Mouse (Mus musculus) ES-E14 (cell line): ENCODE results near the gene Phf24. TPM values are rescaled to one million over a fixed set of nuclear protein-coding genes. Genes with fewer than 3 reads are reported as not detected.
"Not testable (repeated sequence)": the region's sequence is repeated elsewhere in the genome, so short reads cannot be mapped to it uniquely, and the experiment has no call there.

ENCODE experiments used
- DNase-seq: peaks from one replicate; pipeline ENCODE4 v3.0.0-alpha.2; 2013; ENCODE audit warnings: low read depth, low spot score
- H3K27ac ChIP-seq: 2 replicates; pipeline ENCODE4 v1.5.1; 2012; ENCODE audit warnings: low read depth, mild to moderate bottlenecking, low read length, moderate library complexity, mixed read lengths; ENCODE audit not compliant: poor library complexity, insufficient read depth, severe bottlenecking
- H3K36me3 ChIP-seq: 2 replicates; pipeline ENCODE4 v1.6.1; 2012; ENCODE audit warnings: mild to moderate bottlenecking, low read length, moderate library complexity, mixed read lengths; ENCODE audit not compliant: control insufficient read depth, poor library complexity, insufficient read depth, severe bottlenecking
- H3K4me1 ChIP-seq, 2 experiments: fragments of 150-350 bp in 1 of 2; sonication (generic) in 1 of 2; 2 replicates each; pipeline ENCODE4 v1.6.1; 2012; ENCODE audit warnings: low read length in 2 of 2, mild to moderate bottlenecking in 1 of 2, mixed read lengths in 1 of 2; ENCODE audit not compliant: control insufficient read depth in 2 of 2, insufficient read depth in 2 of 2, poor library complexity in 1 of 2
- H3K4me3 ChIP-seq, 2 experiments: fragments of 150-350 bp in 1 of 2; sonication (generic) in 1 of 2; 2 replicates each; pipeline ENCODE4 v1.5.1; 2012; ENCODE audit warnings: low read length in 2 of 2, low read depth in 1 of 2, mild to moderate bottlenecking in 1 of 2, mixed read lengths in 1 of 2; ENCODE audit not compliant: insufficient read depth in 1 of 2, poor library complexity in 1 of 2, severe bottlenecking in 1 of 2
- H3K9ac ChIP-seq: 2 replicates; pipeline ENCODE4 v1.6.1; 2012; ENCODE audit warnings: low read depth, mild to moderate bottlenecking, low read length, mixed read lengths; ENCODE audit not compliant: poor library complexity, insufficient read depth, severe bottlenecking
- H3K9me3 ChIP-seq: fragments of 150-350 bp; sonication (generic); 2 replicates; pipeline ENCODE4 v1.6.1; 2012; ENCODE audit warnings: low read depth, mild to moderate bottlenecking, low read length; ENCODE audit not compliant: control insufficient read depth, insufficient read depth
- CHD2 ChIP-seq: IDR thresholded peaks from 2 replicates; pipeline ENCODE4 v1.6.1; 2014; ENCODE audit warnings: mild to moderate bottlenecking, low read depth, low read length, inconsistent platforms
- HCFC1 ChIP-seq: IDR thresholded peaks from 2 replicates; pipeline ENCODE4 v1.6.1; 2012; ENCODE audit warnings: low read length, inconsistent platforms, borderline replicate concordance; ENCODE audit not compliant: insufficient read depth
- MAFK ChIP-seq: IDR thresholded peaks from 2 replicates; pipeline ENCODE4 v1.6.1; 2014; ENCODE audit warnings: mild to moderate bottlenecking, low read depth, low read length, inconsistent platforms; ENCODE audit not compliant: insufficient read depth
- ZC3H11A ChIP-seq: IDR thresholded peaks from 2 replicates; pipeline ENCODE4 v1.6.1; 2012; ENCODE audit warnings: low read depth, mild to moderate bottlenecking, inconsistent platforms, low read length, borderline replicate concordance
- ZNF384 ChIP-seq: IDR thresholded peaks from 2 replicates; pipeline ENCODE4 v1.6.1; 2012; ENCODE audit warnings: low read depth, low read length, inconsistent platforms
- in situ Hi-C, 2 experiments: fragments of 600-800 bp; cut with MboI; formaldehyde crosslinking; loops; one replicate each; pipeline ENCODE4 v1.15.1; 2025; ENCODE audit warnings: low sequenced_read_pairs in 2 of 2, inconsistent platforms in 1 of 2; ENCODE audit not compliant: unreplicated experiment in 2 of 2
- total RNA-seq: library from RNA; depleted of rRNA; stranded (reverse); fragments of 300-350 nt; gene quantifications from 2 replicates; pipeline ENCODE4 v1.2.3, GENCODE M21; 2012; rRNA removed

Gene Phf24
- total RNA-seq, 1 experiment = 0.04 TPM

DNA sequence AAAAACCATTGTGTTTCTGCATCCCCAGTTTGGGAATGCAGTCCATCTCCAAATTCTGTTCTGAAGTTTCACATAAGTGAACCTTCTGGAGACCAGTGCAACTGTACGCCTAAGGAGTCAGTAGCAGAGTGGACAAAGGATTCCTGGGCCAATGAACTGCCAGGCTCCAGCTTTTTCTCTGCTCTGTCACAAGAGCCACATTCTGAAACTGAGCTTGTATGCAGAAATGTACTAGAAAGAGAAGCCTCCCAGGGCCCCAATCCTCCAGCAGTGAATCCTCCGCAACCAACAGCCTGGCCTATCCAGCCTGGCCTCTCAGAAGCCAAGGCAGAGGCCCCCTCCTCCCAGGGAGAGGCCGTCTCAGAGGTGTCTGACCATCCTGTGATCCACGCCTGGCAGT lies 56.5 kb downstream of the Phf24 start:
- TF ChIP-seq CHD2 (no peak), HCFC1 (no peak), ZC3H11A (no peak), ZNF384 (no peak), MAFK (no peak)
- in situ Hi-C loops = no loop called here
- Histone ChIP-seq H3K36me3 (no peaks in the 10 kb centered on the region), H3K4me1 (no peaks in the 10 kb centered on the region), H3K9ac (no peak overlapping the region), H3K4me3 (no peak overlapping the region), H3K9me3 (no peaks in the 10 kb centered on the region), H3K27ac (no peak overlapping the region)
- DNase-seq = no peak

DNA sequence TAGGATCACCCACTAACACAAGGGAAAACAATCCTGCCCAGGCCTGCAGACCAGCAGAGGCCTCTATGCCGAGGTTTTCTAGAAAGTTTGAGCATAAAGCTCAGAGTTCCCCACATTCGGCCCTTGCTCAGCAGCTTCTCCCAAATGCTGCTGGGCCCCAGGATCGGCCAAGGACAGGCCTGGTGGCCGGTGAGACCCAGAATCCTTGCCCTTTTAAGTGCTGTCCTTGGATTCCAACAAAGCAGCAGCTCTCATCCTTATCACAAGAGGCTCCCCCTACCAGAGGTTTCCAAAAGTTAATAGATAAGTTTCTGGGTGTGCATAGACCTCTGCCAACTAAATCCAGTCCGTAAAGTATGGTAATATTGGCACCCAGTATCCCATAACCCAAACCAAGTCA lies 57.4 kb downstream of the Phf24 start:
- H3K9ac ChIP-seq = no peak overlapping the region
- in situ Hi-C loops = no loop called here
- H3K4me1 ChIP-seq = no peaks in the 10 kb centered on the region
- H3K27ac ChIP-seq = no peak overlapping the region
- DNase-seq = no peak
- H3K9me3 ChIP-seq = no peaks in the 10 kb centered on the region
- no peaks in the 10 kb centered on the region for H3K36me3 ChIP-seq
- H3K4me3 ChIP-seq = no peak overlapping the region
- TF ChIP-seq CHD2 (no peak), ZNF384 (no peak), HCFC1 (no peak), MAFK (no peak), ZC3H11A (no peak)

DNA sequence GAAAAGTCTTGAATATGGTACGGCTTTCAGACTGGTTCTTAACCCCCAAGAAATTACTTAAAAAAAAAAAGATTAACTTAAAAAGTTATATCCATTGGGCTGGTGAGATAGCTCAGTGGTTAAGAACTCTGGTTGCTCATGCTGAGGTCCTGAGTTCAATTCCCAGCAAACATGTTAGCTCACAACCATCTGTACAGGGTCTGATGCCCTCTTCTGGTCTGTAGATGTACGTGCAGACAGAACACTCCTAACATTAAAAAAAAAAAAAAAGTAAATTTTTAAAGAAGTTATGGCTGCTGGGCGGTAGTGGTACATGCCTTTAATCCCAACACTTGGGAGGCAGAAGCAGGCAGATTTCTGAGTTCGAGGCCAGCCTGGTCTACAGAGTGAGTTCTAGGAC lies 61.6 kb downstream of the Phf24 start:
- no peaks in the 10 kb centered on the region for H3K9me3 ChIP-seq
- H3K4me1 ChIP-seq = no peaks in the 10 kb centered on the region
- in situ Hi-C loops = no loop called here
- no peak overlapping the region for H3K9ac ChIP-seq
- H3K4me3 ChIP-seq = no peak overlapping the region
- TF ChIP-seq ZNF384 (peak; percentile 93), HCFC1 (no peak)
- H3K27ac ChIP-seq = no peak overlapping the region
- peaks cover 9% of the 10 kb centered on the region for H3K36me3 ChIP-seq
- no peak for DNase-seq

DNA sequence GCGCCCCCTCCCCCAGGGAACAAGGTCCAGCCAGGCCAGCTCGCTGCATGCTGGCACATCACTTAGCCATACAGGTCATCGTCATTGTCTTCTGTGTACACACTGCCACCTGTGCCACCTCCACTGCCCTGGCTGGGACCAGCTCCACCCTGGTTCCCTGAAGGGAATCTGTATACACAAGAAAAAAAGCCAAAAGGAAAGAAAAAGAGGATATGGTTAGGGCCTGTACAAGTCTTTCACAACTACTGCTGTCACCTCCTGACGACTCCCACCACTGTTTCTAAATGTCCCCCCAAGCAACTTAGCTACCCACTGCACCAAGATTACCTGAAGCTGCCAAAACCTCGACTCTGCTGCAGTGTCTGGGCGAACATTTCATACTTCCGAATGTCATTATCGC lies 64.0 kb downstream of the Phf24 start:
- H3K27ac ChIP-seq, H3K4me3 ChIP-seq, H3K9me3 ChIP-seq, H3K9ac ChIP-seq, H3K4me1 ChIP-seq, in situ Hi-C loops, DNase-seq: not testable (repeated sequence)
- H3K36me3 ChIP-seq = peaks cover 22% of the 10 kb centered on the region

DNA sequence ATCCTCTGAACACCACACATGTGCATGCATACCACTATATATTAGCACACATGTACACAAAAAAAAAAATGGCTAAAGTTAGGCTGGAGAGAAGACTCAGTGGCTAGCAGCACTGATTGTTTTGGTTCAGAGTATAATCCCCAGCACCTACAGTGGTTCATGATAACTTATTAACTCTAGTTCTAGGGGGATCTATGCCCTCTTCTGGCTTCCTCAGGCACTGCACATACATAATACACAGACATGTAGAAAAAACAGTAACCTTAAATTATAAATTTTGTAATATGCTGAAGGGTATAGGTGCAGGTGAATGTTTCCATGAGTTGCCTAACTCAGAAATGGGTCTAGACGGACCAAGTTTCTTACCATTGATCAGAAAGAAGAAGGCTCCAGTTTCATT lies 71.8 kb downstream of the Phf24 start:
- Histone ChIP-seq H3K4me1 (no peaks in the 10 kb centered on the region), H3K27ac (no peak overlapping the region), H3K4me3 (no peak overlapping the region), H3K9ac (no peak overlapping the region), H3K36me3 (peaks cover 43% of the 10 kb centered on the region), H3K9me3 (no peaks in the 10 kb centered on the region)
- no peak for DNase-seq
- in situ Hi-C loops = no loop called here
- TF ChIP-seq HCFC1 (no peak), ZC3H11A (no peak), CHD2 (no peak), ZNF384 (no peak), MAFK (no peak)

Other genes with a start within 250 kb of the Phf24 start
- gene 4930578G10Rik, start 181.1 kb upstream of the Phf24 start, total RNA-seq = not detected in 2 replicates
- not detected in 2 replicates for gene Ccl19, start 160.1 kb upstream of the Phf24 start, total RNA-seq
- gene Ccl21a, start 142.7 kb upstream of the Phf24 start, total RNA-seq = not detected in 2 replicates
- gene Fam205a1, start 62.8 kb upstream of the Phf24 start, total RNA-seq = 0.04 TPM in 1 of 2 replicates, not detected in the other
- 0.09 and 0.11 TPM in 2 replicates for gene Gm12394, start 59.9 kb upstream of the Phf24 start, total RNA-seq
- not detected in 2 replicates for gene Fam205c, start 42.4 kb upstream of the Phf24 start, total RNA-seq
- 11.8 and 13.3 TPM in 2 replicates for gene Dnajb5, start 33.2 kb downstream of the Phf24 start, total RNA-seq
- 0.58 and 0.74 TPM in 2 replicates for gene 1700022I11Rik, start 52.9 kb downstream of the Phf24 start, total RNA-seq
- 155 and 267 TPM in 2 replicates for gene Vcp, start 83.8 kb downstream of the Phf24 start, total RNA-seq
- gene Fancg, start 93.8 kb downstream of the Phf24 start, total RNA-seq = 13.0 and 16.9 TPM in 2 replicates
- gene Pigo, start 109.2 kb downstream of the Phf24 start, total RNA-seq = 40.9 and 59.1 TPM in 2 replicates
- 245 and 279 TPM in 2 replicates for gene Stoml2, start 115.0 kb downstream of the Phf24 start, total RNA-seq
- gene Fam214b, start 129.6 kb downstream of the Phf24 start, total RNA-seq = 8.2 and 11.9 TPM in 2 replicates
- 13.3 and 19.6 TPM in 2 replicates for gene Unc13b, start 142.3 kb downstream of the Phf24 start, total RNA-seq